Mouse (Mus musculus): ENCODE measurements around the gene 2210016F16Rik.
"Not testable (repeated sequence)": the region's sequence is repeated elsewhere in the genome, so short reads cannot be mapped to it uniquely, and the experiment has no call there.

The 2210016F16Rik gene

DNA sequence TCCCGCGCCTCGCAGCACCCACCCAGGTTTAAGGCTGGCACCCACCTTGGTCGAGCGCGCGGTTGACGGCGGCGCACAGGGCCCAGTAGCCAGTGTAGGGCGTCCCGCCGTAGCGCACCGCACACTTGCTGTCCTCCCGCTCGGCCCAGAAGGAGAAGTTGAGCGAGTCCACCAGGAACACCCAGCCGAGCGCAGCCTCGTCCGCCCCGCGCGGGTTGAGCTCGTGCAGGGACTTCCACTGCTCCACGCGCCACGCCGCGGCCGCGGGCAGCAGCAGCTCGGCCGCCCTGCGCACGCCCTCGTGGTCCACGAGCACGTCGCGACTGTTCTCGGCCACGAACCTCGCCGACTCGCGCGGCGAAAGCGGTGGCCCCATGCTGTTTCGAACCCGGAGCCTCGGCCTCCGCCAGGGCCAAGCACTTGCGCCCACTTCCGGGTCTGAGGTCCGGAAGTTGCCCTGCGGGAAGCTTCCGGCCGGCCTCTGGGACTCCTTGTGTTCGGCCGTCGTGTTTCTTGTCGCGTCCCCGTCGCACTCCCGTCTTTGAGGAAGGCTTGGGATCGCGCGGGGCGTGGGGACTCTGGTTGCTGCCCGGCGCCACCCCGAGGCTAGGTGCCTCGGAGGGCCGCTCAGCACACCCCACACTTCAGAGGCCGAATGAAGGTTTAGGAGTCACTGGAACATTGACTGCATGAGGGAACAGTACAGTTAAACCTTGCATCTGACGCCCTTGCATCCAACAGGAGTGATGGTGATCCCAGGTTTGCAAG is at the start of gene 2210016F16Rik:
TSS of gene 2210016F16Rik (minus strand) at position 447 of the 768 bp plus-strand sequence.
- DNase-seq, result peak; percentile 40

DNA sequence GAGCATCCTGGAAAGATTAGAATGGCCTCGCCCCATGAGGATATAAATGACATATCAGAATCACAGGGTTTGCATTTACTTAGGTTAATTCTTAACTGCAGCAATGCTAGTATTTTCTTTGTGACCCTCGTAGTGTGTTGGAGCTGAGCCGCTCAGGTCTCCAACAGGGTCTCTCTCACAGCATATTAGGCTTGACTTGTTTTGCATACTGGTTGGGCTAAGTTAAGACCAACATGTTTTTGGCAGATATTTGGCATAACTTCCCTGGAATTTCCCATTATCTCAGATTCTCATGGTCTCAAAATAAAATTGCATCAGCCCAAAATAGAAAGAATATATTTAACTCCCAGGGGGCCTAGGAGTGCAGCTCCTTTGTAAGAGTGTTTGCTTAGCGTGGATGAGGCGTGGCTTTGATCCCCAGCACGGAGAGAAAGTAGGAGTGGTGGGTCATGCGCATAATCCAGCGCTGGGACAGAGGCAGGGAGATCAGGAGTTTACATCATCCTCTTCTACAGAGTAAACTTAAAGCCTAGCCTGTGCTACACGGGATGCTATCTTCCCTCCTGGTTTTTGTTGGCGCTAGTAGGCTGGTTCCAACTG is 38.1 kb upstream of the 2210016F16Rik start:
- DNase-seq, result no peak

- no peak for DNase-seq
These were observed 37.2 kb upstream of the 2210016F16Rik start for GRCm38 (mm10) chr13:58422242-58422641.

- DNase-seq, result no peak
These were observed 36.0 kb upstream of the 2210016F16Rik start for GRCm38 (mm10) chr13:58421026-58421425.

- DNase-seq, result no peak
These were observed 34.2 kb upstream of the 2210016F16Rik start for GRCm38 (mm10) chr13:58419266-58419665.

GRCm38 (mm10) chr13:58418656-58419055 is 33.6 kb upstream of the 2210016F16Rik start:
- DNase-seq, result no peak

GRCm38 (mm10) chr13:58415838-58416237 is 30.8 kb upstream of the 2210016F16Rik start:
- no peak for DNase-seq

DNA sequence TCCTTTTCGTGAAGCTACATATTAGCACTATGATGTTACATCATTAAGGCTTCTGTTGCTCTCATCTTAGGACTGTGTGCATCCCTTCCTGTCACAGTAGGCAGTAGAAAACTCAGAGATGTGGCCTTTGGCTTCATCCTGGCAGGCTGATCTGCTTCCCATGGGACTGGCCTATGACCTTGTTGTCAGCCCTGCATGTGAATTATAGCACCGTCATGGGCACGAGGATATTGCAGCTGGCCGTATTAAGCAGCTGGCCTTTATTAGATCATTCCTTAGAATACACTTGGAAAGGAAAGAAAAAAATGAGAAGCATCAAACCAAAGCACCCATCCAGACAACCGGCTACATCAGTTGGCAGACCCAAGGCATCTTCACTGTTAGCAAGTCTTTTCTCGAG is 30.3 kb upstream of the 2210016F16Rik start:
- DNase-seq, result no peak

DNA sequence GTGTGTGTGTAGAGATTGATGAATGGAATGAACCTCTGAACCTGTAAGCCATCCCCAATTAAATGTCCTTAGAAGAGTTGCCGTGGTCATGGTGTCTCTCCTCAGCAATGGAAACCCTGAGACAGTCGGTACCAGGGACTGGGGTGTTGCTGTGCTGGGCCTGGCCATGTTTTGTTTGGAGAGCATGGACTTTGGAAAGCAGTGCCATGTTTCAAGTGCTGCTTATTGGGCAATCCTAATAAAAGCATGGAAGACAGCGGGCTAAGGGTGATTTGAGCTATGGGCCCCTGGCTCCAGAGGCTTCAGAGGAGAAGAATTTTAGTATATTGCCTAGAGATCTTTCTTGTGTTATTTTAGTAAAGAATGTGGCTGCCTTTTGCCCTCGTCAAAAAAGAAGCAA is 26.0 kb upstream of the 2210016F16Rik start:
- DNase-seq, result no peak

DNA sequence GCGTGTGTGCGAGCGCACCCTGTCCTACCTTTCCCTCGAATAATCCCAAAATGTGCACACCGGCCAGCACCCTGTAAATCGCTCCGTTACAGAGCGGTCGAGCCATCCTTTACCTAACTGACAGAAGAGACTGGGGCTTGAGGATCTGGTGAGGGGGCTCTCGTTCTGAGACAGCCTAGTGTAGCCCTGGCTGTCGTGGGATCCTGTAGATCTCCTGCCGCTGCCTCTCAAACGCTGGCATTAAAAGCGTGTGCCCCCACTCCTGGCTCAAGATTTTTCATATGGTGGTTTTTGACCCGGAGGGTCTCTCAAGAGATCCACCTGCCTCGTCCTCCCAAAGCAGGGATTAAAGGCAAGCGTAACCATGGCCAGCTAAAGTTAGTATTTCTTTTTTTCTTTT is 18.2 kb upstream of the 2210016F16Rik start, which contains the start of gene Hnrnpk:
TSS of gene Hnrnpk (minus strand) at position 101 of the 400 bp plus-strand sequence.
- DNase-seq, result not testable (repeated sequence)

DNA sequence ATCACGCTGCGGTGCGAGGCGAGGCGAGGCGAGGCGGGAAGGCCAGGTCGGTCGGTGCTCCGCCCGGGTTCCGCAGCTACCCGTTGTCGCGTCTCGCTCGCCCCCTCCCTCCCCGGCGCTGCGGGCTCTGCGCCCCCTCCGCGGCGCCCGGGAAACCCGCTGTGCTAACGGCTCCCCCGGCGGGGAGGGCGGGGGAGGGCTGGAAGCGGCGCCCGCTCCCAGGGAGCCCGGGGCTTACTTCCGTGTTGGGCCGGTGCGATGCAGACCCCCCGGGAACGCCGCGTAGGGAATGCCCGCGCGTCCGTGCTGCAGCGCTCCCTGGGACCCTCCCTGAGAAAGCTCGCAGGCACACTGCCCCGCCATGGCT is 17.7 kb upstream of the 2210016F16Rik start:
- no peak for DNase-seq

- DNase-seq, result peak; percentile 99
These were observed 17.1 kb upstream of the 2210016F16Rik start, which contains the start of gene Rmi1 for GRCm38 (mm10) chr13:58402003-58402743. TSS of gene Rmi1 (plus strand) at chr13:58402248.

GRCm38 (mm10) chr13:58401135-58402002 is 16.3 kb upstream of the 2210016F16Rik start:
- DNase-seq, result peak; percentile 61

- no peak for DNase-seq
These were observed 15.6 kb upstream of the 2210016F16Rik start for GRCm38 (mm10) chr13:58400576-58400975.

DNA sequence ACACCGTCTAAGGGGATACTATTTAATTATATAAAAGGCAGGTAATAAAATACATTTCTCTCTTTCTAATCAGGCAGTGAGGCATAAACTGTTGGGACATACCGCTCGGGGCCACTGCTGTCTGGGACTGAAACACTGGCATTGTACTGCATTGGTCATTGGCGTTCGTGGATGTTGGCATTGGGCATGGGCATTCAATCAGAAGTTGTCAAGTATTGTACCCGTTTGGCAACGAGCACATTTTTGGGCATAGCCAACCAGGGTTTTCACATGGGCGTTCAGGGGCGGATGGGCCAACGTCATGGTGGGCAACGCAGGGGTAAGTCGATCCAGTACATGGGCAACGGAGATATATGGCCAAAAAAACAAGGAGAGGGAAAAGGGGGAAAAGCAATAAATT is 12.6 kb upstream of the 2210016F16Rik start:
- DNase-seq, result no peak

GRCm38 (mm10) chr13:58394392-58394791 is 9.4 kb upstream of the 2210016F16Rik start:
- not testable (repeated sequence) for DNase-seq

DNA sequence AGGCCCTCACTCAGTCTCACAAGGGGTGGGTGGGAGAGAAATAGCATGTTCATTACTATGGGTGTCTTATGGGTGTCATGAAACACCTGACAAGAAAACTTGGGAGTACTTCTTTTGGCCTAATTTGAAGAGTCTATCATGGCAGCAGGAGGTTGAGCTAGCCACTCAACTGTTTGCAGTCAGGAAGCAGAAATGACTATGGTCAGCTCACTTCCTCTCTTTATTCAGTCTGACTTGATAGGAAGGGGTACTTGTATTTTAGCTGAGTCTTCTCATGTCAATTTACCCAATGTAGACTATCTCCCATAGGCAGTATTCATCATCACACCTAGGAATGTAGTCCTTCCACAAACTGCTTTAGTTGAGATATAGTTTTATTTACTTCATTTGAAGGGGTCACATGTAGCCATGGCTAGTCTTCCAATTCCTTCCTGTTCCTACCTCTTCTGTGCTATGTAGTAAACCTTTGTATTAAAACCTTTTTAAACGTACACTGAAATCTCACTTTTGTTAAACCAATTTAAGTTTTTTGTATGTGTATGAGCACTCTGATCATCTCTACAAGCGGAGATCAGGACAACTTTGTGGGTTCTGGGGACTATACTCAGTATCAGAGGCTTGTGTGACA is 4.4 kb upstream of the 2210016F16Rik start:
- DNase-seq, result no peak

- no peak for DNase-seq
These were observed 3.4 kb upstream of the 2210016F16Rik start for GRCm38 (mm10) chr13:58388379-58388778.

DNA sequence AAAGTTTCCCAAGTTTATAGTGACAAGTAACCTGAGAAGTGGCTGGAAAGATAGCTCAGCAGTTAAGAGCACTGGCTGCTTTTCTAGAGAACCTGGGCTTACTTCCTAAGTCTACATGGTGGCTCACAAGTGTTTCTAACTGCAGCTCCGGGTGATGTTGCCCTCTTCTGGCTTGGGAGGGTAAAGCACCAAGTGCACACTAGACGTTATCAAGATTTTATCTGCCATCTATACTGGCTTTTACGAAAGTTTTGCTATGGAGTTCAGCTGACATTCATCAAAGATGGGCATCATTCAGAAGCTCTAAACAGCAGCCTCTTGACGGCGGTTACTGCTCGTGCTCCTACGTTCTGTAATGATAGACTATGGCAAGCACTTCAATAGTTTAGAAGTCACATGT is 2.9 kb upstream of the 2210016F16Rik start:
- DNase-seq, result peak; percentile 53

- no peak for DNase-seq
These were observed 509 bp upstream of the 2210016F16Rik start for GRCm38 (mm10) chr13:58385547-58385920.

GRCm38 (mm10) chr13:58384371-58384770 is 654 bp downstream of the 2210016F16Rik start:
- DNase-seq, result no peak

DNA sequence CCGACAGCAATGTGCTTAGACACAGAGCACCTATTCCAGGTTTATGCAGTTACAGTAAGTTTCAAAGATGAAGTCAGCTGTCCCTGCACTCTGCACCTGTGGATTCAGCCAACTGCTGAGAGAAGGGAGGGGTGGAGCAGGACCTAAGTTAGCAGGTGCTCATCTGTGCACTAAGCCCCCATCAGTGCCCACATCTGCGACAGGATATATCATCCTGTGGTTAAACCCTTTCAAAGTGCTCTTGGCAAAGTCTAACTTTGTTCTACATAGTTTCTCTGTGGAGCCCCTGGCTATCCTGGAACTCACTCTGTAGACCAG is 11.9 kb downstream of the 2210016F16Rik start:
- DNase-seq, result no peak
